Mouse (Mus musculus) ES-Bruce4 (cell line): ENCODE results near the gene Dcst1.

Source experiments
- EP300 ChIP-seq: IDR thresholded peaks from 2 replicates; pipeline ENCODE4 v1.6.1; 2011; ENCODE audit warnings: low read depth, low read length; ENCODE audit not compliant: insufficient read depth
- POLR2A ChIP-seq: IDR thresholded peaks from one replicate; pipeline ENCODE4 v1.8.1; 2011; ENCODE audit warnings: low read length; ENCODE audit not compliant: insufficient read depth

- TF ChIP-seq POLR2A (no peak), EP300 (no peak)
These were observed 27.1 kb downstream of the Dcst1 start, which contains the start of gene Efna4 for GRCm38 (mm10) chr3:89337721-89338578.
